Mouse (Mus musculus) adrenal gland (tissue): ENCODE results near the gene Slc25a41.

Source experiments
- intact Hi-C: fragments of 180-260 bp; cut with DNase I; formaldehyde crosslinking; loops from one replicate; pipeline ENCODE4 v1.15.1; 2025

Gene Slc25a41

GRCm38 (mm10) chr17:56996506-56996905 lies 44.9 kb downstream of the Slc25a41 start:
- intact Hi-C loops, result loop anchor here (2.0 to 10.0 kb wide), 2 partner anchors 170 to 338 kb away; no protein-coding TSS in a partner anchor

- intact Hi-C loops, result loop anchor here (10.0 kb wide), 1 partner anchor 340 kb away; no protein-coding TSS in a partner anchor
These were observed 46.4 kb downstream of the Slc25a41 start for GRCm38 (mm10) chr17:56995046-56995445.

- intact Hi-C loops, result loop anchor here (10.0 kb wide), 1 partner anchor 344 kb away; no protein-coding TSS in a partner anchor
These were observed 50.5 kb downstream of the Slc25a41 start for GRCm38 (mm10) chr17:56990966-56991365.

GRCm38 (mm10) chr17:56990115-56990746 lies 51.2 kb downstream of the Slc25a41 start, which contains the start of gene Clpp:
Gene Clpp (plus strand): TSS chr17:56990305.
- intact Hi-C loops, result loop anchor here (10.0 kb wide), 1 partner anchor 345 kb away; no protein-coding TSS in a partner anchor

GRCm38 (mm10) chr17:56989467-56990114 lies 51.9 kb downstream of the Slc25a41 start:
- intact Hi-C loops, result loop anchor here (10.0 kb wide), 1 partner anchor 345 kb away; no protein-coding TSS in a partner anchor

- intact Hi-C loops, result no loop called here
These were observed 52.5 kb downstream of the Slc25a41 start for GRCm38 (mm10) chr17:56988921-56989430.

GRCm38 (mm10) chr17:56988441-56988840 lies 53.0 kb downstream of the Slc25a41 start:
- intact Hi-C loops, result no loop called here

- intact Hi-C loops, result no loop called here
These were observed 55.2 kb downstream of the Slc25a41 start for GRCm38 (mm10) chr17:56986105-56986805.

- intact Hi-C loops, result no loop called here
These were observed 55.8 kb downstream of the Slc25a41 start for GRCm38 (mm10) chr17:56985656-56986055.

- intact Hi-C loops, result no loop called here
These were observed 56.6 kb downstream of the Slc25a41 start for GRCm38 (mm10) chr17:56984886-56985285.
